Mouse (Mus musculus): ENCODE data around the gene Brd1. TPM values are rescaled to one million over a fixed set of nuclear protein-coding genes. Genes with fewer than 3 reads are reported as not detected.
"Not testable (repeated sequence)": the region's sequence is repeated elsewhere in the genome, so short reads cannot be mapped to it uniquely, and the experiment has no call there.

Brd1 gene
- polyA plus RNA-seq, 1 experiment from 2014 or later, result 5.6 TPM

DNA sequence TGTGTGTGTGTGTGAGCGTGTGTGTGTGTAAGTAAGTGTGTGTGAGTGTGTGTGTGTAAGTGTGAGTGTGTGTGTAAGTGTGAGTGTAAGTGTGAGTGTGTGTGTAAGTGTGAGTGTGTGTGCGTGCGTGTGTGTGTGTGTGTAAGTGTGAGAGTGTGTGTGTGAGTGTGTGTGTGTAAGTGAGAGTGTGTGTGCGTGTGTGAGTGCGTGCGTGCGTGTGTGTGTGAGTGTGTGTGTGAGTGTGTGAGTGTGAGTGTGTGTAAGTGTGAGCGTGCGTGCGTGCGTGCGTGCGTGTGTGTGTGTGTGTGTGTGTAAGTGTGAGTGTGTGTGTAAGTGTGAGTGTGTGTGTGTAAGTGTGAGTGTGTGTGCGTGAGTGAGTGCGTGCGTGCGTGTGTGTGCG, 21.7 kb upstream of the Brd1 start:
- TF ChIP-seq CTCF (IDR thresholded peaks at IDR 0.05; ENCODE audit: low read depth), result no peak
- TF ChIP-seq EP300 (IDR thresholded peaks at IDR 0.05; ENCODE audit: low read depth), result no peak
- ATAC-seq (no peak), DNase-seq (no peak)
- 96% methylated on average over 18 of the region's 18 CpGs for WGBS (ENCODE audit: insufficient replicate concordance)
- H3K36me3 ChIP-seq (replicated peaks; ENCODE audit: insufficient read depth, low read length), result peaks cover 18% of the 10 kb centered on the region
- H3K27me3 ChIP-seq (ENCODE audit: insufficient read depth, low read length), result no peaks in the 10 kb centered on the region
- H3K4me1 ChIP-seq (ENCODE audit: insufficient read depth), result peaks cover 26% of the 10 kb centered on the region
- H3K9ac ChIP-seq (replicated peaks), result no peak overlapping the region
- H3K4me3 ChIP-seq (ENCODE audit: low read depth, low read length), result no peak overlapping the region
- H3K4me2 ChIP-seq (ENCODE audit: low read depth, low read length), result no peak overlapping the region
- no peaks in the 10 kb centered on the region for H3K9me3 ChIP-seq (ENCODE audit: low read length)
- H3K27ac ChIP-seq (ENCODE audit: low read depth), result no peak overlapping the region

DNA sequence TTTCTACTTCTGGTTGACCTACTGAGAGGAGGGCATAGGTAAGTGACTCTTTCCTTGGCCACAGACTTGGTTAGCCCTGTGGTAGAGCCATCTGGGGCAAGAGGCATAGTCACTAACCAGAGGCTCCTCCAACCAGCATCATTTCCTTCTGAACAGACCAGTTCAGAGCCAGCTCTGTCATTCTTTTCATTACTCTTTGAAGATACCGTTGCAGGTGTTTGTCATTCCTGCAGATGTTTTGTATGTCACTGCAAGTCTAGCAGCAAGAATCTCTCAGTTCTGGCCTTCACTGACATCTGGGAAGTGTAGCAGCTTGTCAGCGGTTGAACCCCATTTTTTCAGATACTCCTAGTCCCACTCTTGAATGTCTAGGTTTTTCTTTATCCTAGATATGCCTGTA, 20.9 kb upstream of the Brd1 start:
- Histone ChIP-seq H3K4me1 (ENCODE audit: insufficient read depth) (peaks cover 31% of the 10 kb centered on the region), H3K27ac (ENCODE audit: low read depth) (no peak overlapping the region), H3K4me2 (ENCODE audit: low read depth, low read length) (no peak overlapping the region), H3K9ac (replicated peaks) (no peak overlapping the region), H3K36me3 (replicated peaks; ENCODE audit: insufficient read depth, low read length) (peaks cover 15% of the 10 kb centered on the region), H3K4me3 (ENCODE audit: low read depth, low read length) (no peak overlapping the region), H3K27me3 (ENCODE audit: insufficient read depth, low read length) (no peaks in the 10 kb centered on the region), H3K9me3 (ENCODE audit: low read length) (no peaks in the 10 kb centered on the region)
- TF ChIP-seq EP300 (IDR thresholded peaks at IDR 0.05; ENCODE audit: low read depth) (no peak), CTCF (IDR thresholded peaks at IDR 0.05; ENCODE audit: low read depth) (no peak)
- DNase-seq, result no peak
- WGBS (ENCODE audit: insufficient replicate concordance), result 85% methylated on average over 2 of the region's 2 CpGs
- ATAC-seq, result no peak

DNA sequence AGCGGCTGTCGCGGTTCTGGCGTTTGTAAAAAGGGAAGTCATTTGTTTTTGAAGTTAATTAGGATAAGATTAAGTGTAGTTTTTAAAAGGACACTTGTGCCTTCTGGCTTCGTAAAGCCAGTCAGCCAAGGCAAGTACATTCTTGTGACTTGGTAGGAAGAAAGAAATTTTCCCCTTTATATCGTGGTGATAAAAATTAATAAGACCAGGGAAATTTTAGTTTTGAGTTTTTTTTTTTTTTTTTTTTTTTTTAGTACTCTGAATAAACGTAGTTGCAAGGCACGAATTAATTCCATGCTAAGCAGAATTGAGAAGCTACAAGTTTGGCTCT, 18.3 kb upstream of the Brd1 start:
- Histone ChIP-seq H3K9me3 (ENCODE audit: low read length) (no peaks in the 10 kb centered on the region), H3K27me3 (ENCODE audit: insufficient read depth, low read length) (no peaks in the 10 kb centered on the region), H3K27ac (ENCODE audit: low read depth) (peak overlapping the region; percentile 92), H3K4me3 (ENCODE audit: low read depth, low read length) (peak overlapping the region; percentile 85), H3K4me1 (ENCODE audit: insufficient read depth) (peaks cover 24% of the 10 kb centered on the region), H3K9ac (replicated peaks) (peak overlapping the region; percentile 83), H3K36me3 (replicated peaks; ENCODE audit: insufficient read depth, low read length) (peaks cover 6% of the 10 kb centered on the region; the same call in 1 of the 2 replicates), H3K4me2 (ENCODE audit: low read depth, low read length) (peak overlapping the region; percentile 94)
- TF ChIP-seq CTCF (IDR thresholded peaks at IDR 0.05; ENCODE audit: low read depth) (no peak), EP300 (IDR thresholded peaks at IDR 0.05; ENCODE audit: low read depth) (no peak)
- ATAC-seq (no peak), DNase-seq (no peak)
- WGBS (ENCODE audit: insufficient replicate concordance), result under 1% methylated on average over 8 of the region's 8 CpGs

DNA sequence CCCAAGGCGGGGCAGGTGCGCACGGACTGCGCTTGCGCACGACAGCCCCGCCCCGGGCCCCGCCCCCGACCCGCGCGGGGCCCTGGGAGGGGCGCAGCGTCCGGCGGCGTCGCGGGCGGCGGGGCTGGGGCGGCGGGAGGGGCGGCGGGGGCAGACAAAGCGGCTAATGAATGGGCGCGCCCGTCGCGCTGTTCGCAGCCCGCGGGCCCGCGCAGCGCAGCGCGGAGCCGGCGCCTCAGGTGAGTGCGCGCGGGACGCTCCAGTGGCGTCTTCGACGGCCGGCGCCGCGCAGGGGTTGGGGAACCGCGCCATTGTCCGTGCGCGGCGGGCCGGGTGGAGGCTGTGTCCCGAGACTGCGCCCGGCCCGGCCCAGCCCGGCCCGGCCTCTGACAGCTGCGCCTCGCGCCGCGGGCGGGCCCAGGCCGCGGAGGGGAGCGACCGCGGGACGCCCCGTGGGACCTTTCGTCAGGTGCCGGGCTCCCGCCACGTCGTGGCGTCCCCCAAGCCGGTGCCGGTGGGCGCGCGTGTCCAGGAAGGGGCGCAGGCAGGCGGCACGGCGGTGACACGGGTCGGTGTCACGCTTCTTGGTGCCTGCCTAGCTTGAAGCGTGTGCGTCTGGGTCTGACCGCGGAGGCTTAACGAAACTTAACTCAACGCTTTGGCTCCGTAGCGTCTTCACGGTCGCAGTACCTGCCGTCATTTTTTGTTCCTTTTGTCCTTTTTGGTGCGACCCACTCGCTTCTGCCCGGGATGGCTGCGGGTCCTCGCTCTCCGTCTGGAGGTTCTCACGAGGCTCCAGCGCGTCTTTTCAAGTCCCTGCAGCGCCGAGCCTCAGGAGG, 17.8 kb upstream of the Brd1 start, which contains the start of gene Zbed4:
Zbed4 (plus strand) TSS at position 97 of the 839 bp plus-strand sequence.
- Histone ChIP-seq H3K9me3 (ENCODE audit: low read length) (no peaks in the 10 kb centered on the region), H3K4me2 (ENCODE audit: low read depth, low read length) (peak within 1 kb of the TSS; percentile 94), H3K27me3 (ENCODE audit: insufficient read depth, low read length) (no peaks in the 10 kb centered on the region), H3K4me1 (ENCODE audit: insufficient read depth) (peaks cover 24% of the 10 kb centered on the region), H3K27ac (ENCODE audit: low read depth) (peak within 1 kb of the TSS; percentile 92), H3K36me3 (replicated peaks; ENCODE audit: insufficient read depth, low read length) (peaks cover 6% of the 10 kb centered on the region; the same call in 1 of the 2 replicates), H3K4me3 (ENCODE audit: low read depth, low read length) (peak within 1 kb of the TSS; percentile 85), H3K9ac (replicated peaks) (peak within 1 kb of the TSS; percentile 83)
- under 1% methylated on average over 76 of the region's 119 CpGs for WGBS (ENCODE audit: insufficient replicate concordance)
- peak; percentile 62 for ATAC-seq
- DNase-seq, result peak; percentile 67
- TF ChIP-seq EP300 (IDR thresholded peaks at IDR 0.05; ENCODE audit: low read depth) (no peak), CTCF (IDR thresholded peaks at IDR 0.05; ENCODE audit: low read depth) (no peak)

DNA sequence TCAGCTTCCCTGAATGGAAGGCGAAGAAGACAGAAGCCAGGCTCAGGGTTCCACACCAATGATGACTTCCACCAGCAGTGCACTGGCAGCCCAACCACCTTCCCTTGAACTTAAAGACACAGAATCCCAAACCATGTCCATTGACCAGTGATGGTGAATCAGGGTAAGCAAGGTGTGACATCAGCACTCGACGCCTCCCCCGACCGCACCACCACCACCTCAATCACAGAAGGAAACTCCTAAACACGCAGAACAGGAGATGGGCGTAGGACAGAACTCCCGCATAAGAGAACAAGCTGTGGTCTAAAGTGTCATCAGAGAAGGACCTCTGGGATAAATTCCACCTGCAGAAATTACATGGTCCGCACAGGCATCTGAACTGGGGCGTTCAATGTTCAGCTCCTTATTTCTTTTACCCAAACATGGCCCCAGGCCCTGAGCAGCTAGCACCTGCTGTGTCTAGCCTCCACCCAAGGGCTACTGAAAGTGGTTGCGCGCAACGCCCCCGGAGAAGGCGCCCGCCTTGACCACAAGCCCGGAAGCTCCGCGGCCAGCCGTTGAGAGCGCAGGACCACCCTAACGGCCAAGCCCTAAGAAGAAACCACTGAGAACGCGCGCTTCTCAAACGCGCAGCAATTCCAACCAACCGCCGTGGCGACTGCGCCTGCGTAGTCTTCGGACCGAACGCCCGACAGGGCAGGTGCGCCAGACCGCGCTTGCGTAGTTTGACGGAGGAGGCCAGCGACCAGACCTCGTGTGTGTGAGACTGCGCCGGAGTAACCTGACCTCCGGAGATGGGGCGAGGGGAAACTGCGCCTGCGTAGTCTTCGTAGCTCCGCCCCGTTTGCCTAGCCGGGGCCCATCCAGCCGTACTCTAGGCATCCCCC, 16.9 kb upstream of the Brd1 start:
- Histone ChIP-seq H3K9ac (replicated peaks) (peak overlapping the region; percentile 65), H3K27ac (ENCODE audit: low read depth) (peak overlapping the region; percentile 92), H3K9me3 (ENCODE audit: low read length) (no peaks in the 10 kb centered on the region), H3K36me3 (replicated peaks; ENCODE audit: insufficient read depth, low read length) (peaks cover 6% of the 10 kb centered on the region; the same call in 1 of the 2 replicates), H3K4me2 (ENCODE audit: low read depth, low read length) (peak overlapping the region; percentile 94), H3K4me3 (ENCODE audit: low read depth, low read length) (peak overlapping the region; percentile 85), H3K4me1 (ENCODE audit: insufficient read depth) (peaks cover 27% of the 10 kb centered on the region), H3K27me3 (ENCODE audit: insufficient read depth, low read length) (no peaks in the 10 kb centered on the region)
- DNase-seq (peak; percentile 98), ATAC-seq (peak; percentile 95)
- TF ChIP-seq EP300 (IDR thresholded peaks at IDR 0.05; ENCODE audit: low read depth), result no peak
- TF ChIP-seq CTCF (IDR thresholded peaks at IDR 0.05; ENCODE audit: low read depth), result no peak
- WGBS (ENCODE audit: insufficient replicate concordance), result 4% methylated on average over 52 of the region's 54 CpGs

DNA sequence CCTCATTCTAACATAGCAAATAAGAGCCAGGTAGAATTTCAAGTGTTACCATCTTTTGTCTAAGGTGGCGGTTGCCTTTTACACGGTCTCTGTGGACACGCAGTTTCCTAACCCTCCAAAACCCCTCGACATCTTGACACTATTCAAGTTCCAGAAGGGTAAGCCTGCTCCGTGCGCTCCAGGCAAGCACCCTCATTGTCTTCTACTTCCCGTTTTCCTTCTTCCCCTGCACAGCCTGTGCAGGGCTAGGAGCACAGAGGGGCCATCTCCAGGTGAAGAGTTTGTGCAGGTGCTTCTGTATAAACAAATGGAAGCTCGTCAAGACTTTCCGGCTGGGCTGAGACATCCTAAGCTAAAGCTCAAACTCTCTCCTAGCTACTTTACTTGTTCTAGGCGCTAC, 16.0 kb upstream of the Brd1 start:
- Histone ChIP-seq H3K4me3 (ENCODE audit: low read depth, low read length) (no peak overlapping the region), H3K4me1 (ENCODE audit: insufficient read depth) (peaks cover 28% of the 10 kb centered on the region), H3K27ac (ENCODE audit: low read depth) (peak overlapping the region; percentile 92; the same call in 1 of the 2 replicates), H3K27me3 (ENCODE audit: insufficient read depth, low read length) (no peaks in the 10 kb centered on the region), H3K36me3 (replicated peaks; ENCODE audit: insufficient read depth, low read length) (peaks cover 3% of the 10 kb centered on the region; the same call in 1 of the 2 replicates), H3K9ac (replicated peaks) (no peak overlapping the region), H3K9me3 (ENCODE audit: low read length) (no peaks in the 10 kb centered on the region), H3K4me2 (ENCODE audit: low read depth, low read length) (0 out of 2 replicates have a peak overlapping the region, but pooled peaks have one; percentile 94)
- WGBS (ENCODE audit: insufficient replicate concordance), result 69% methylated on average over 10 of the region's 10 CpGs
- ATAC-seq, result no peak
- no peak for TF ChIP-seq CTCF (IDR thresholded peaks at IDR 0.05; ENCODE audit: low read depth)
- TF ChIP-seq EP300 (IDR thresholded peaks at IDR 0.05; ENCODE audit: low read depth), result no peak
- DNase-seq, result no peak

DNA sequence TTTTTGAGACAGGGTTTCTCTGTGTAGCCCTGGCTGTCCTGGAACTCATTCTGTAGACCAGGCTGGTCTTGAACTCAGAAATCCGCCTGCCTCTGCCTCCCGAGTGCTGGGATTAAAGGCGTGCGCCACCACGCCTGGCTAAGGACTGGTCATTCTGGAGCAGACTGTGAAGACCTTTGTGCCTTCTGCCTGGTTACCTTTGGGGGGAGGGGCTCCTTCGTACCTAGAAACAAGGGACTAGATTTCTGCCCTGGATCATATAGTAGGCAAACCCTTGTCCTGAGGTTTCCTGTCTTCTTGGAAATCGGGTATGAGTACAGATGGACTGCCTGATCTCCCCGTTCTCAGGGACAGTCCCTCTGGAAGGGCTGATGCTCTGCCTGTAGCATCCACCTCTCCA, 15.6 kb upstream of the Brd1 start:
- not testable (repeated sequence) for H3K27ac ChIP-seq (ENCODE audit: low read depth); H3K9ac ChIP-seq (replicated peaks); H3K4me2 ChIP-seq (ENCODE audit: low read depth, low read length); H3K9me3 ChIP-seq (ENCODE audit: low read length); H3K36me3 ChIP-seq (replicated peaks; ENCODE audit: insufficient read depth, low read length); H3K27me3 ChIP-seq (ENCODE audit: insufficient read depth, low read length); ATAC-seq; H3K4me3 ChIP-seq (ENCODE audit: low read depth, low read length); DNase-seq
- peaks cover 28% of the 10 kb centered on the region for H3K4me1 ChIP-seq (ENCODE audit: insufficient read depth)
- WGBS (ENCODE audit: insufficient replicate concordance), result 80% methylated on average over 8 of the region's 8 CpGs

Measured in liver, postnatal 0 days (tissue).